ENCODE assay signal across 8 mouse cellular contexts in the genomic region with DNA sequence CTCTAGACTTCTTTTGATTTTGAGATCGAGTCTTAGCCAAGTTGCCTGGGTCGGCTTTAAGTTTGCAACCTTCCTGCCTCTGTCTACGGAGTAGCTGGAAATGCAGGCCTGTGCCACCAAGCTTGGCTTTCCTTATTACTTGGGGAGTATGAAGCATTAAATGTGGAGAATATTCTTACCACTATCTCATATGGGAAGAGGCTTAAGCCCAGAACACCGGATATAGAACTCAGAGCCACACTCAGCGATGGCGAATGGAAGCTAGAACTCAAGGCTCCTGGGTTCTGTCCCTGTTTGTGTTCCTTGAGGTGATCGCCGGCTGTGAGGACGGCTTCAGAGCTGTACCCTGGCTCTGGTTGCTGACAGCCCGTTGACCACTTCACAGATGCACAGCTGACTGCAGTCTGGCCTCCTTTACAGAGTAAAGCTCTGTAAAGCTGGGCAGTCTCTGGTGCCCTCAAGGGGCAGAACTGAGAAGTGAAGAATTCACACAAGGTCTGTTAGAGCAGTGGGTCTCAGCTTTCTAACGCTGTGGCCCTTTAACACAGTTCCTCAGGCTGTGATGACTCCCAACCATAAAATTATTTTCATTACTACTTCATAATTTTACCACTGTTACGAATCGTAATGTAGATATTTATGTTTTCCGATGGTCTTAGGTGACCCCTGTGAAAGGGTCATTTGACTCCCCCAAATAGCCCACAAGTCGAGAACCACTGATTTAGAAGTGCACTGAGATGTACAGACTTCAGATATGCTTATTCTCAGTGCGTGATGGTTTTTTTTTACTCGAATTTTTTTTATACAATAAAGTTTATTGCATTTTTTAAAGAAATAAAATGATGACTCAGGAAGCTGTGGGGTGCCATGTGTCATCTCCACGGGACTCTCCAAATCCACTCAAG. TPM values are rescaled to one million over a fixed set of nuclear protein-coding genes. Genes with fewer than 3 reads are reported as not detected.
DNase-seq lines count a peak whose midpoint lies in the region; ATAC-seq and TF ChIP-seq lines count a peak whose summit lies in the region.

No protein-coding gene starts in this region.

- peak; percentile 95 for TF ChIP-seq RAD21 in CH12.LX (IDR thresholded peaks at IDR 0.05; ENCODE audit: low read depth, low read length)

- no peaks in the 10 kb centered on the region for H3K79me2 ChIP-seq in CH12.LX (replicated peaks; ENCODE audit: control insufficient read depth, extremely low read depth, insufficient read depth, poor library complexity, severe bottlenecking)

- no peaks in the 10 kb centered on the region for H3K4me1 ChIP-seq in CH12.LX (ENCODE audit: control insufficient read depth in 1 of 2, insufficient read depth in 2 of 2)
- no peaks in the 10 kb centered on the region for H3K4me1 ChIP-seq in heart, embryonic 16.5 days (ENCODE audit: control insufficient read depth, insufficient read depth, low read length)
- H3K4me1 ChIP-seq in liver, embryonic 13.5 days (replicated peaks) = peaks cover 43% of the 10 kb centered on the region
- H3K4me1 ChIP-seq in neural tube, embryonic 12.5 days = no peaks in the 10 kb centered on the region

- H3K9me3 ChIP-seq in CH12.LX (replicated peaks; ENCODE audit: low read length) = no peaks in the 10 kb centered on the region
- H3K9me3 ChIP-seq in heart, embryonic 16.5 days (replicated peaks; ENCODE audit: control insufficient read depth, low read length) = no peaks in the 10 kb centered on the region
- H3K9me3 ChIP-seq in liver, embryonic 13.5 days (replicated peaks) = no peaks in the 10 kb centered on the region
- H3K9me3 ChIP-seq in neural tube, embryonic 12.5 days = no peaks in the 10 kb centered on the region

- H3K9ac ChIP-seq in CH12.LX (ENCODE audit: insufficient read depth, low read depth) = no peak overlapping the region
- H3K9ac ChIP-seq in heart, embryonic 16.5 days (ENCODE audit: low read length) = no peak overlapping the region
- no peak overlapping the region for H3K9ac ChIP-seq in liver, embryonic 13.5 days
- no peak overlapping the region for H3K9ac ChIP-seq in neural tube, embryonic 12.5 days

- TF ChIP-seq CTCF in CH12.LX (conservative IDR thresholded peaks at IDR 0.05 in 1 of 2, IDR thresholded peaks at IDR 0.05 in 1 of 2; ENCODE audit: low read depth in 2 of 2, low read length in 2 of 2) = peak; percentile 72 to 91

- no peak overlapping the region for H3K27ac ChIP-seq in CH12.LX (ENCODE audit: insufficient read depth, low read depth)
- no peak overlapping the region for H3K27ac ChIP-seq in heart, embryonic 16.5 days (ENCODE audit: low read length)
- H3K27ac ChIP-seq in liver, embryonic 13.5 days = no peak overlapping the region
- no peak overlapping the region for H3K27ac ChIP-seq in neural tube, embryonic 12.5 days

- H3K4me3 ChIP-seq in CH12.LX (replicated peaks in 1 of 3; ENCODE audit: low read depth in 2 of 3, low read length in 2 of 3, poor library complexity in 1 of 3) = no peak overlapping the region
- no peak overlapping the region for H3K4me3 ChIP-seq in heart, embryonic 16.5 days (ENCODE audit: low read length)
- no peak overlapping the region for H3K4me3 ChIP-seq in liver, embryonic 13.5 days (replicated peaks)
- H3K4me3 ChIP-seq in neural tube, embryonic 12.5 days = no peak overlapping the region

- no peaks in the 10 kb centered on the region for H3K27me3 ChIP-seq in CH12.LX (replicated peaks)
- no peaks in the 10 kb centered on the region for H3K27me3 ChIP-seq in heart, embryonic 16.5 days (ENCODE audit: control insufficient read depth, insufficient read depth, low read length)
- H3K27me3 ChIP-seq in liver, embryonic 13.5 days = no peaks in the 10 kb centered on the region
- H3K27me3 ChIP-seq in neural tube, embryonic 12.5 days (replicated peaks) = no peaks in the 10 kb centered on the region

- no peak overlapping the region for H3K4me2 ChIP-seq in CH12.LX (ENCODE audit: insufficient read depth, low read depth, poor library complexity, severe bottlenecking)
- no peak overlapping the region; the same call in 1 of the 2 replicates for H3K4me2 ChIP-seq in heart, embryonic 16.5 days (ENCODE audit: low read depth, low read length)
- H3K4me2 ChIP-seq in liver, embryonic 13.5 days = no peak overlapping the region
- H3K4me2 ChIP-seq in neural tube, embryonic 12.5 days (replicated peaks) = no peak overlapping the region

- in situ Hi-C loops in CH12.LX (cut with MboI; ENCODE audit: low pct_ligation_motif_present, low pct_unique_long_range_greater_than_20kb, low sequenced_read_pairs) = loop anchor here (25.0 kb wide), 1 partner anchor 301 kb away; a partner anchor contains a TSS

- dilution Hi-C loops in CH12.LX (cut with MboI; ENCODE audit: extremely low pct_ligation_motif_present, extremely low pct_unique_long_range_greater_than_20kb, low sequenced_read_pairs) = no loop called here

- TF ChIP-seq EP300 in CH12.LX (IDR thresholded peaks at IDR 0.05; ENCODE audit: low read length) = no peak

- 53% methylated on average over 18 of the region's 18 CpGs for WGBS in heart, embryonic 16.5 days
- 62% methylated on average over 18 of the region's 18 CpGs for WGBS in liver, embryonic 13.5 days (ENCODE audit: insufficient replicate concordance)
- WGBS in neural tube, embryonic 12.5 days = 65% methylated on average over 18 of the region's 18 CpGs

- no peak for TF ChIP-seq POLR2A in CH12.LX (IDR thresholded peaks at IDR 0.05; ENCODE audit: low read depth, low read length)

- ATAC-seq in erythroblast, adult 5-6 weeks (replicated peaks; ENCODE audit: low FRiP score, poor library complexity, severe bottlenecking) = peak; percentile 57
- ATAC-seq in heart, embryonic 16.5 days (replicated peaks; ENCODE audit: extremely low read depth, insufficient read depth, low FRiP score) = peak; percentile 78
- 0 out of 2 replicates have a peak, but pooled peaks have one; percentile 11 for ATAC-seq in liver, embryonic 13.5 days (ENCODE audit: low read depth)
- ATAC-seq in neural tube, embryonic 12.5 days (ENCODE audit: low FRiP score, low read depth) = peak; percentile 95

- peak; percentile 60 for DNase-seq in CH12.LX (ENCODE audit: extremely low read depth)
- peak; percentile 79 for DNase-seq in brain, adult 2 months (ENCODE audit: low read depth, low spot score)
- peak; percentile 76 to 83 for DNase-seq in kidney, postnatal 25 days
- peak; percentile 47 for DNase-seq in liver, embryonic 13.5 days
- DNase-seq in testis, postnatal 10 days (ENCODE audit: low spot score) = peak; percentile 79

- H3K36me3 ChIP-seq in CH12.LX (replicated peaks in 1 of 2; ENCODE audit: control insufficient read depth in 1 of 2, insufficient read depth in 1 of 2, low read length in 1 of 2) = no peaks in the 10 kb centered on the region
- H3K36me3 ChIP-seq in heart, embryonic 16.5 days (ENCODE audit: control insufficient read depth, insufficient read depth) = no peaks in the 10 kb centered on the region
- no peaks in the 10 kb centered on the region for H3K36me3 ChIP-seq in liver, embryonic 13.5 days
- no peaks in the 10 kb centered on the region for H3K36me3 ChIP-seq in neural tube, embryonic 12.5 days

TF ChIP-seq in CH12.LX, 34 proteins besides CTCF, POLR2A, EP300 and RAD21:
- peak; percentile 82 for TF ChIP-seq SMC3 (IDR thresholded peaks at IDR 0.05; ENCODE audit: low read depth, low read length)
- TF ChIP-seq MXI1 (IDR thresholded peaks at IDR 0.05; ENCODE audit: low read depth, low read length) = no peak

RNA-seq across cellular contexts. Expression of a gene that starts 23.6 kb away (rescaled TPM):
- total RNA-seq in CH12.LX (2012; rRNA removed) (not detected in 2 replicates), CH12.LX (2014; rRNA removed) (not detected in 2 replicates)
- polyA plus RNA-seq in CH12.LX (2012; ENCODE audit: insufficient read length, low read depth) = not detected in 2 replicates
- 23.4 and 25.4 TPM in 2 replicates for total RNA-seq in erythroblast, adult 5-6 weeks (2015; ENCODE audit: low replicate concordance)
- total RNA-seq in erythroblast, adult 5-6 weeks (2017; ENCODE audit: low replicate concordance) = 22.6 and 26.9 TPM in 2 replicates
- polyA plus RNA-seq in heart, embryonic 16.5 days (2015; fragmentation: Nextera tagmentation; extraction: Ambion mirVana) = 14.6 and 15.9 TPM in 2 replicates
- polyA plus RNA-seq in liver, embryonic 13.5 days (2015; fragmentation: Nextera tagmentation; extraction: Ambion mirVana) = 3.1 and 3.7 TPM in 2 replicates
- polyA plus RNA-seq in neural tube, embryonic 12.5 days (2016; fragmentation: Nextera tagmentation; extraction: Ambion mirVana) = 19.7 and 23.3 TPM in 2 replicates

RNA-seq across cellular contexts. Expression of a gene that starts 31.1 kb away (rescaled TPM):
- total RNA-seq in CH12.LX (2012; rRNA removed) = 0.84 and 1.0 TPM in 2 replicates
- total RNA-seq in CH12.LX (2014; rRNA removed) = 0.35 and 0.39 TPM in 2 replicates
- polyA plus RNA-seq in CH12.LX (2012; ENCODE audit: insufficient read length, low read depth) = 0.31 and 0.34 TPM in 2 replicates
- total RNA-seq in erythroblast, adult 5-6 weeks (2015; ENCODE audit: low replicate concordance) = 5.4 and 5.9 TPM in 2 replicates
- 5.2 and 13.3 TPM in 2 replicates for total RNA-seq in erythroblast, adult 5-6 weeks (2017; ENCODE audit: low replicate concordance)
- polyA plus RNA-seq in heart, embryonic 16.5 days (2015; fragmentation: Nextera tagmentation; extraction: Ambion mirVana) = 29.5 and 30.2 TPM in 2 replicates
- 1.3 and 1.8 TPM in 2 replicates for polyA plus RNA-seq in liver, embryonic 13.5 days (2015; fragmentation: Nextera tagmentation; extraction: Ambion mirVana)
- 9.4 and 9.6 TPM in 2 replicates for polyA plus RNA-seq in neural tube, embryonic 12.5 days (2016; fragmentation: Nextera tagmentation; extraction: Ambion mirVana)

Comparison
In these comparisons a context has a peak if more than half of its experiments do, and no peak if none do; other contexts are left out.
1. ATAC-seq: peak in every context shown above with its lines; median percentile 95 in neural tube, embryonic 12.5 days; 78 in heart, embryonic 16.5 days; 57 in erythroblast, adult 5-6 weeks; 11 in liver, embryonic 13.5 days.